Mouse (Mus musculus) C2C12 (cell line): ENCODE measurements around the gene Etl4. TPM values are rescaled to one million over a fixed set of nuclear protein-coding genes. Genes with fewer than 3 reads are reported as not detected.

Experiments
- H3K27me3 ChIP-seq: one replicate; pipeline ENCODE4 v1.6.1; 2011; ENCODE audit not compliant: control insufficient read depth, insufficient read depth, insufficient read length
- H3K36me3 ChIP-seq: one replicate; pipeline ENCODE4 v1.6.1; 2011; ENCODE audit not compliant: control insufficient read depth, insufficient read depth
- H3K4me3 ChIP-seq: one replicate; pipeline ENCODE4 v1.5.1; 2011; ENCODE audit warnings: mild to moderate bottlenecking, control low read depth; ENCODE audit not compliant: poor library complexity, insufficient read depth, severe bottlenecking
- H3K79me2 ChIP-seq: one replicate; pipeline ENCODE4 v1.6.1; 2011; ENCODE audit not compliant: control insufficient read depth, insufficient read depth
- H3K79me3 ChIP-seq: one replicate; pipeline ENCODE4 v1.6.1; 2011; ENCODE audit warnings: low read depth, control low read depth
- H3ac ChIP-seq: one replicate; pipeline ENCODE3; 2011; ENCODE audit warnings: low read depth; ENCODE audit not compliant: control insufficient read depth, insufficient read length
- CEBPB ChIP-seq: IDR thresholded peaks from one replicate; pipeline ENCODE4 v1.6.1; 2011; ENCODE audit warnings: low read depth, mild to moderate bottlenecking, control low read depth, moderate library complexity
- CTCF ChIP-seq: IDR thresholded peaks from one replicate; pipeline ENCODE4 v1.5.1; 2011; ENCODE audit not compliant: control insufficient read depth, insufficient read depth, insufficient read length
- FOSL1 ChIP-seq: IDR thresholded peaks from one replicate; pipeline ENCODE4 v1.8.0; 2011; ENCODE audit warnings: mild to moderate bottlenecking, low read length; ENCODE audit not compliant: poor library complexity, insufficient read depth, severe bottlenecking
- MAX ChIP-seq: IDR thresholded peaks from one replicate; pipeline ENCODE4 v1.6.1; 2011; ENCODE audit warnings: mild to moderate bottlenecking, control low read depth
- MYOD1 ChIP-seq: IDR thresholded peaks from one replicate; pipeline ENCODE4 v1.6.1; 2011; ENCODE audit warnings: low read depth; ENCODE audit not compliant: control insufficient read depth, insufficient read length
- MYOG ChIP-seq: IDR thresholded peaks from one replicate; pipeline ENCODE4 v1.6.1; 2011; ENCODE audit not compliant: control insufficient read depth, insufficient read length; ENCODE audit errors: extremely low read depth
- USF1 ChIP-seq: IDR thresholded peaks from one replicate; pipeline ENCODE4 v1.6.1; 2011; ENCODE audit warnings: low read depth, mild to moderate bottlenecking, control low read depth, moderate library complexity
- polyA plus RNA-seq: library from polyadenylated mRNA; unstranded; fragments of >200 nt; fragmentation: generic; extraction: Trizol; gene quantifications from one replicate; pipeline ENCODE4 v1.2.1, GENCODE M21; 2012; ENCODE audit warnings: missing spikeins

Gene Etl4
- polyA plus RNA-seq, 1 experiment, result 3.9 TPM

DNA sequence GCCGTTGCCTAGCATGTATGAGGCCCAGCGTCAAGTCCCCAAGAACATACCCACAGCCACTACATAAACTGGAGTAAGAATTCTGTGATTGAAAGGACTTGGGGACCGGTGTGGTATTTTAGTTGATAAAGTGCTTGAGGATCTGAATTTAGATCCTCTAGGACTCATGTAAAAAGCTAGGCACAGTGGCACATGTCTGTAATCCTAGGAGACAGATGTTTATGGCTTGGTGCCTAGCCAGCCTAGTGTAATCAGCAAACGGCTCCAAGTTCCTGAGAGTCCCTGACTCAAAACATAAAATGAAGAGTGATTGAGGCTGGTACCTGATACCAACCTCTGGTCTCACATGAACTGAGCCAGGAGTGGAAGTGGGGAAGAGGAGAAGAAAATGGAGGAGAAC lies 629.3 kb downstream of the Etl4 start:
- Histone ChIP-seq H3K27me3 (no peaks in the 10 kb centered on the region), H3ac (no peak overlapping the region), H3K36me3 (no peaks in the 10 kb centered on the region), H3K79me3 (no peaks in the 10 kb centered on the region), H3K79me2 (no peaks in the 10 kb centered on the region), H3K4me3 (no peak overlapping the region)
- TF ChIP-seq USF1, result no peak
- TF ChIP-seq CTCF, result no peak
- no peak for TF ChIP-seq MYOG
- no peak for TF ChIP-seq CEBPB
- no peak for TF ChIP-seq MYOD1
- TF ChIP-seq FOSL1, result no peak
- TF ChIP-seq MAX, result no peak

DNA sequence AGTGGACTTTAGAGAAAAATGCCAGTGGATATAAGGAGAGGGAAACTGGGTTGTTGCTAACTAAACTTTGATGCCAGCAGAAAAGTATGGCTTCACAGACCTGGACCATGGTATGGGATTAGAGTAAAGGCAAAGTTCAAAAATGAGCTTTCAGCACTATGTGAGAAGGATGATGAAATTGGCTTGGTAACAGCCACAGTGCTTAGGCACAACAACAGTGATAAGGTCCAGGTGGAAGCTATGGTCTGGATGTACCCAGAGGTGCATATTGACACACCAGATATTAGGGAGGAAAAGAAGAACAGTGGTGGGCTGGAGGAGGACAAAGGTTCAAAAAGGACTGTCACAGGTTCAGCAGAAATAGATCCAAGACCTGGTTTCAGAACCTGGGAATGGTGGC lies 631.7 kb downstream of the Etl4 start:
- no peaks in the 10 kb centered on the region for H3K36me3 ChIP-seq
- TF ChIP-seq MAX, result no peak
- no peak for TF ChIP-seq USF1
- TF ChIP-seq FOSL1, result no peak
- TF ChIP-seq CEBPB, result no peak
- TF ChIP-seq MYOD1, result no peak
- no peak for TF ChIP-seq CTCF
- no peak overlapping the region for H3ac ChIP-seq
- H3K79me2 ChIP-seq, result no peaks in the 10 kb centered on the region
- no peaks in the 10 kb centered on the region for H3K79me3 ChIP-seq
- H3K4me3 ChIP-seq, result no peak overlapping the region
- H3K27me3 ChIP-seq, result no peaks in the 10 kb centered on the region

DNA sequence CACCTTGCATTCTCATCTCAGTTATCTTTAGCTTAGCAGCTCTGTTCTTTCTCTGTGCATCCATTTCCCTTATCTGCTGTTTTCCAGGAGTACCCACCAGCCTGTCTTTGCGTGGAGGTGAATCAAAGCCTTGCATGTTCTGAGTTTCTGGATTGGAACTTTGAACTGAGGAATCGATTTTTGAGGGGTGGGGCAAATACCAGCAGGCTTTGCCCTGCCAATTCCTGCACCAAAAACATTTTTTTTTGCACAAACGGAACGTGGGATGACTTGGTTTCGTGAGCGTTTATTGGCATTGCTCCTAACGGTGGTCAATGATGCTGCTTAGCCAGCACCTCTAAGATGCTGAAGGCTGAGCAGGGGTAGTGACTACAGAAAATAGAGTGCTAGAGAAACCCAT lies 632.7 kb downstream of the Etl4 start:
- Histone ChIP-seq H3K36me3 (no peaks in the 10 kb centered on the region), H3ac (no peak overlapping the region), H3K79me3 (no peaks in the 10 kb centered on the region), H3K27me3 (no peaks in the 10 kb centered on the region), H3K79me2 (no peaks in the 10 kb centered on the region), H3K4me3 (no peak overlapping the region)
- no peak for TF ChIP-seq MYOD1
- TF ChIP-seq CEBPB, result no peak
- TF ChIP-seq MYOG, result no peak
- TF ChIP-seq FOSL1, result no peak
- no peak for TF ChIP-seq MAX
- no peak for TF ChIP-seq USF1
- TF ChIP-seq CTCF, result no peak

DNA sequence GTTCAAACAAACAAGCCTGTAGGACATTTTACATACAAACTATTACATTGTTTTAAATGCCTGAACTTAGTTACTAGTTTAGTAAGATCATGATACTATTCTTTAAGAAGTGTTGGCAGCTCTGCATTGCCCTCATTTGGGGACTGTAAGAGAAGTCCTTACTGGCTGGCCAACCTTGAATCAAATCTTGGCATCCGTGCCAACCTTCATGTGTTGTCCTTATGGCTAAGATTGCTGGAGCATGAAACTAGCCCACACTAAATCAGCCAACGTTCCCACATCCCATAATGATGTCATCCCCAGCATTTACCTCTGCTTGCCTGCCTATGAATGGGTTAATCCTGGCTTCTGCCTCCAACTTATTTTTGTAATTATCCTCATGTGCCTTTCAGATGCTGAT lies 636.0 kb downstream of the Etl4 start:
- TF ChIP-seq CTCF (no peak), USF1 (no peak), MYOD1 (no peak), CEBPB (no peak), FOSL1 (no peak), MYOG (no peak), MAX (no peak)
- Histone ChIP-seq H3K36me3 (no peaks in the 10 kb centered on the region), H3K79me3 (no peaks in the 10 kb centered on the region), H3K27me3 (no peaks in the 10 kb centered on the region), H3ac (no peak overlapping the region), H3K4me3 (no peak overlapping the region), H3K79me2 (no peaks in the 10 kb centered on the region)

DNA sequence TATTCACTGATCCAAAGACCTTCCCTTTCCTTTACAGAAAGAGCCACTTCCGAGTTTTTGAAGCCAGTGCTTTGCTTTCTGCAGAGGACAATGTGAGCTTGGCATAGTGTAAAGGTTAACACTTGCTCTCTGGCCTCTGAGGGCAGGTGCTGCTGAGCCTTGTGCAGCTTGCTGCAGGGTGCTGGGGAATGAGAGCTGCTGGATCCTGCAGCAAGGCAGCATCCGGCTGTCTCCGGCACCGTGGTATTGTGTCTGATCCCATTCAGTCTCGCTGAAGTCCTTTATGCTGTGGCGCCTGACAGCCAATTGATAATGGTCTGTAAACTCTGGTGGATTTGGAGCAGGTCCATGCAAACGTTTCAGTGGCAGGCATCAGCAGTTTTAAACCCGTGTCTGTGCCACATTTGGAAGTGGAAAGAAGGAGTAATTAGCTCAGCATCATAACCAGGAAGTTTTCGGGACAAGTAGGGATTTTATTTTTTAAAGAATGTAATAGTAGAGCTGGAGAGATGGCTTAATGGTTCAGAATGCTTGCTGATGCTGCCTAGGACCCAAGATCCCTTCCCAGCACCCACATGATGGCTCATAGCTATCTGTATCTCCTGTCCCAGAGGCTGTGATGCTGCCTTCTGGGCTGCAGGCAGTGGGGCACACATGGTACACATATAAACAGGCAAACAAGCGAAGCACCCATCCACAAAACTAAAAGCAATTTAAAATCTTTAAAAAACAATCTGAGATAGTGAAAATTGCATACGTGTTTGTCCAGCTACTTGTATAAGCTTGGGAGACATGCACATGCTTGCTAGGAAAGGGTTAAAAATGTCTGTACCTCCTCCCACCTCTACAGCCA lies 637.1 kb downstream of the Etl4 start:
- no peak overlapping the region for H3K4me3 ChIP-seq
- TF ChIP-seq USF1, result no peak
- no peak for TF ChIP-seq FOSL1
- no peak for TF ChIP-seq CTCF
- no peak for TF ChIP-seq CEBPB
- H3K27me3 ChIP-seq, result no peaks in the 10 kb centered on the region
- no peaks in the 10 kb centered on the region for H3K79me3 ChIP-seq
- H3ac ChIP-seq, result no peak overlapping the region
- H3K36me3 ChIP-seq, result no peaks in the 10 kb centered on the region
- no peaks in the 10 kb centered on the region for H3K79me2 ChIP-seq

DNA sequence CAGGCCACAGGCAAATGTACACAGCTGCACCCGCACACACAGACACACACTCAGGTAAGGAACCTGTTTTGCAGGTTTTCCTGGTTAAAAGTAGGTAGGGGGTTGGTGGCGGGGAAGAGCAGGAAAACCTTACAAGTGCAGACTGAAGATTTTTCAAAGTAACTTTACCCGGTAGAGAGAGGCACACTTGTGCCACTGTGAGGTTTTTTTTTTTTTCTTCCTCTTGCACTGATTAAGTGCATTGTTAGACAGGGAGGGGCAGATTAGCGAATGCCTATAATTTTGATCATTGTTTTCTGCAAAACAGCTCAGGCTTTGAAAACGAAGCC lies 637.7 kb downstream of the Etl4 start:
- Histone ChIP-seq H3K27me3 (no peaks in the 10 kb centered on the region), H3ac (no peak overlapping the region), H3K79me2 (no peaks in the 10 kb centered on the region), H3K79me3 (no peaks in the 10 kb centered on the region), H3K36me3 (no peaks in the 10 kb centered on the region), H3K4me3 (no peak overlapping the region)
- no peak for TF ChIP-seq MYOD1
- no peak for TF ChIP-seq FOSL1
- TF ChIP-seq MYOG, result no peak
- TF ChIP-seq MAX, result no peak
- TF ChIP-seq CTCF, result no peak
